Mouse (Mus musculus): Measurements from ENCODE around the gene Ppp1r1a.

- TF ChIP-seq POLR2A (IDR thresholded peaks at IDR 0.05; ENCODE audit: insufficient read depth, low read length) (no peak), CTCF (IDR thresholded peaks at IDR 0.05; ENCODE audit: low read depth, low read length) (no peak), EP300 (IDR thresholded peaks at IDR 0.05; ENCODE audit: insufficient read depth, low read depth, low read length) (no peak)
Observed at GRCm38 (mm10) chr15:103503660-103504059, 34.1 kb downstream of the Ppp1r1a start.

Data from ES-Bruce4 (cell line).